Mouse (Mus musculus): ENCODE results near the gene Hypk. TPM values are rescaled to one million over a fixed set of nuclear protein-coding genes. Genes with fewer than 3 reads are reported as not detected.
"Not testable (repeated sequence)": the region's sequence is repeated elsewhere in the genome, so short reads cannot be mapped to it uniquely, and the experiment has no call there.

The Hypk gene
- polyA plus RNA-seq, 1 experiment from 2014 or later, result 70.9 TPM

DNA sequence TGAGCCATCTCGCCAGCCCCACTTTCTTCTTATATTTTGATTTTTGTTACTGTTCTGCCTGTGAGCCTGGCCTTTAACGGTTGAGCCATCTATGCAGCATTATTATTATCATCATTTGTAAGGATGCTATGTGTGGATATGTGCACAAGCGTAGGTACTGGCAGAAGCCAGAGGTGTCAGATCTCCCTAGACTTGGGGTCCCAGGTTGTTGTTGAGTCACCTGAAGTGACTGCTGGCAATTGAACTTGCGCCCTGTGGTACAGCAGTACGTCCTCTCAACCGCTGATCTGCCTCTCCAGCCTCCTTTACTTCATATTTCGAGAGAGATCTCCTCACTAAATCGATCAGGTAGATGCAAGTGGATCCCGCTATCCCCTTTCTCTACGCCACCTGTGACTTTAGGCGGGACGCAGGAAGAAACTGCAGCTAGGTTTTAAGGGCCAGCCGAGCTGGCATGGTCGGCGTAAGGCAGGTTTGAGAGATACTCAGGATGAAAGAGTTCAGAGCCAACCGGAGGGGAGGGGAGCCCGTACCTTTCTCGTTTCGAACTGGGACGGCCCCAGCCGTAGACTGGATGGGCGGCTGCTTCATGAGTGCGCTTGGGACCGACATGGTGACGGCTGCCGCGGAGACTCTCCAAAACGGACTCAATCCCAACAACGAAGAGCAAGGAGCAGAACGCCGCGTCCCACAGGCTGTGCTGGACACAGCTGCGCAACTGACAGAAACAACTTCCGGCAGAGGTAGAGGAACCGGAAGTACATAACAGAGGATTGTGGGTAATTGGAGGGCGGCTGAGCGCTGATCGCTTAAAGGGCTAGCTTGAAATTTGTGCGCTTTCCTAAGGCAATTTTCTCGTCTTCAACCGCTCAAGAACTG lies 20.4 kb downstream of the Hypk start, which contains the start of gene Mfap1b:
Gene Mfap1b, minus strand, starts transcription at position 767 of the 879 bp plus-strand sequence.
- ATAC-seq (peak; percentile 98), DNase-seq (ENCODE audit: low spot score) (peak; percentile 96)
- Histone ChIP-seq H3K4me3 (ENCODE audit: low read depth, low read length) (peak within 1 kb of the TSS; percentile 60), H3K9ac (replicated peaks; ENCODE audit: low read depth) (peak within 1 kb of the TSS; percentile 62), H3K4me2 (replicated peaks; ENCODE audit: low read depth, low read length) (peak within 1 kb of the TSS; percentile 59), H3K27ac (ENCODE audit: low read length) (peak within 1 kb of the TSS; percentile 77)
- not testable (repeated sequence) for H3K27me3 ChIP-seq (replicated peaks; ENCODE audit: insufficient read depth, low read length); H3K9me3 ChIP-seq (ENCODE audit: low read length); H3K36me3 ChIP-seq (ENCODE audit: insufficient read depth, low read length); H3K4me1 ChIP-seq (ENCODE audit: insufficient read depth, low read depth, low read length)
- whole genome bisulfite sequencing, result 5% methylated on average over 35 of the region's 41 CpGs

- H3K4me2 ChIP-seq (replicated peaks; ENCODE audit: low read depth, low read length), result peak overlapping the region; percentile 59
- H3K4me1 ChIP-seq (ENCODE audit: insufficient read depth, low read depth, low read length), result no peaks in the 10 kb centered on the region
- no peaks in the 10 kb centered on the region for H3K27me3 ChIP-seq (replicated peaks; ENCODE audit: insufficient read depth, low read length)
- peak overlapping the region; percentile 77; the same call in 1 of the 2 replicates for H3K27ac ChIP-seq (ENCODE audit: low read length)
- ATAC-seq (peak; percentile 35), DNase-seq (ENCODE audit: low spot score) (no peak)
- H3K36me3 ChIP-seq (ENCODE audit: insufficient read depth, low read length), result 0 out of 2 replicates have a peak, but pooled peaks cover 4% of the 10 kb centered on the region
- H3K4me3 ChIP-seq (ENCODE audit: low read depth, low read length), result peak overlapping the region; percentile 60
- H3K9ac ChIP-seq (replicated peaks; ENCODE audit: low read depth), result peak overlapping the region; percentile 62; the same call in 1 of the 2 replicates
- TF ChIP-seq CTCF (IDR thresholded peaks at IDR 0.05), result no peak
- no peak for TF ChIP-seq EP300 (IDR thresholded peaks at IDR 0.05)
- 25% methylated on average over 8 of the region's 8 CpGs for WGBS
- H3K9me3 ChIP-seq (ENCODE audit: low read length), result no peaks in the 10 kb centered on the region
Measured at GRCm38 (mm10) chr2:121474180-121474535, 21.1 kb downstream of the Hypk start.

DNA sequence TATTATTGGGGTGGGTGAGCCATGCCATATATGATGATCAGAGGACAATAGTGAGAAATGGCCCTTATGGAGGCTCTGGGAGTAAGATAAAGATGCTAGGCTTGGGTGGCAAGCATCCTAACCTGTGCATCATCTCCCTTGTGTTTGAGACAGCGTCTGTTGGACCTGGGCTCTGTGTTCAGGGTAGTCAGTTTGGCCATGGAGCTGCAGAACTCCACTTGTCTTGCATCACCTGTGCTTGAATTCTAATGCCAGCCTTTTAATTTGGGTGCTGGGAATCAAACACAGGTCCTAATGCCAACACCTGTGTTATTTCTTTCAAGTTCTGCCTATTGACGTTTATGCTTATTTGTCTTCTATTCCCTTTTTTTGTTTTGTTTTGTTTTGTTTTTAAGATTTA lies 22.2 kb downstream of the Hypk start:
- H3K9ac ChIP-seq (replicated peaks; ENCODE audit: low read depth); DNase-seq (ENCODE audit: low spot score); ATAC-seq; H3K27me3 ChIP-seq (replicated peaks; ENCODE audit: insufficient read depth, low read length); H3K4me3 ChIP-seq (ENCODE audit: low read depth, low read length); H3K4me2 ChIP-seq (replicated peaks; ENCODE audit: low read depth, low read length); H3K27ac ChIP-seq (ENCODE audit: low read length); H3K4me1 ChIP-seq (ENCODE audit: insufficient read depth, low read depth, low read length); H3K9me3 ChIP-seq (ENCODE audit: low read length); H3K36me3 ChIP-seq (ENCODE audit: insufficient read depth, low read length): not testable (repeated sequence)
- 96% methylated on average over 2 of the region's 2 CpGs for WGBS

GRCm38 (mm10) chr2:121477491-121478266 lies 24.6 kb downstream of the Hypk start:
- Histone ChIP-seq H3K4me2 (replicated peaks; ENCODE audit: low read depth, low read length) (no peak overlapping the region), H3K4me3 (ENCODE audit: low read depth, low read length) (no peak overlapping the region), H3K9me3 (ENCODE audit: low read length) (no peaks in the 10 kb centered on the region), H3K4me1 (ENCODE audit: insufficient read depth, low read depth, low read length) (no peaks in the 10 kb centered on the region), H3K9ac (replicated peaks; ENCODE audit: low read depth) (no peak overlapping the region), H3K36me3 (ENCODE audit: insufficient read depth, low read length) (no peaks in the 10 kb centered on the region), H3K27me3 (replicated peaks; ENCODE audit: insufficient read depth, low read length) (no peaks in the 10 kb centered on the region), H3K27ac (ENCODE audit: low read length) (no peak overlapping the region)
- DNase-seq (ENCODE audit: low spot score) (no peak), ATAC-seq (no peak)
- TF ChIP-seq CTCF (IDR thresholded peaks at IDR 0.05) (no peak), EP300 (IDR thresholded peaks at IDR 0.05) (no peak)
- WGBS, result 87% methylated on average over 3 of the region's 3 CpGs

GRCm38 (mm10) chr2:121480498-121480897 lies 27.4 kb downstream of the Hypk start:
- Histone ChIP-seq H3K9ac (replicated peaks; ENCODE audit: low read depth) (no peak overlapping the region), H3K4me2 (replicated peaks; ENCODE audit: low read depth, low read length) (no peak overlapping the region), H3K4me3 (ENCODE audit: low read depth, low read length) (no peak overlapping the region), H3K36me3 (ENCODE audit: insufficient read depth, low read length) (no peaks in the 10 kb centered on the region), H3K27me3 (replicated peaks; ENCODE audit: insufficient read depth, low read length) (no peaks in the 10 kb centered on the region), H3K4me1 (ENCODE audit: insufficient read depth, low read depth, low read length) (no peaks in the 10 kb centered on the region), H3K9me3 (ENCODE audit: low read length) (no peaks in the 10 kb centered on the region), H3K27ac (ENCODE audit: low read length) (no peak overlapping the region)
- ATAC-seq (no peak), DNase-seq (ENCODE audit: low spot score) (peak; percentile 41)
- 57% methylated on average over 3 of the region's 3 CpGs for WGBS
- TF ChIP-seq CTCF (IDR thresholded peaks at IDR 0.05) (peak; percentile 66), EP300 (IDR thresholded peaks at IDR 0.05) (no peak)

- H3K27ac ChIP-seq (ENCODE audit: low read length); H3K4me1 ChIP-seq (ENCODE audit: insufficient read depth, low read depth, low read length); DNase-seq (ENCODE audit: low spot score); ATAC-seq; H3K9ac ChIP-seq (replicated peaks; ENCODE audit: low read depth); H3K9me3 ChIP-seq (ENCODE audit: low read length); H3K36me3 ChIP-seq (ENCODE audit: insufficient read depth, low read length); H3K4me2 ChIP-seq (replicated peaks; ENCODE audit: low read depth, low read length); H3K27me3 ChIP-seq (replicated peaks; ENCODE audit: insufficient read depth, low read length); H3K4me3 ChIP-seq (ENCODE audit: low read depth, low read length): not testable (repeated sequence)
- WGBS, result 82% methylated on average over 13 of the region's 13 CpGs
Measured at GRCm38 (mm10) chr2:121480916-121481315, 27.8 kb downstream of the Hypk start.

Data from lung, postnatal 0 days (tissue).